Mouse (Mus musculus) forebrain, embryonic 12.5 days (tissue): ENCODE measurements around the gene Sp7. TPM values are rescaled to one million over a fixed set of nuclear protein-coding genes. Genes with fewer than 3 reads are reported as not detected.

Source experiments
- ATAC-seq: fragments of 200-750 bp; cut with Nextera tagmentation; 2 replicates; pipeline ENCODE4 v1.8.0; 2017; ENCODE audit warnings: moderate TSS enrichment; ENCODE audit not compliant: low FRiP score
- H3K27ac ChIP-seq: fragments of 300-500 bp; sonication (generic); 2 replicates; pipeline ENCODE4 v1.5.1; 2016; ENCODE audit warnings: mild to moderate bottlenecking
- H3K27me3 ChIP-seq: fragments of 300-500 bp; sonication (generic); 2 replicates; pipeline ENCODE4 v1.6.1; 2016; ENCODE audit warnings: mild to moderate bottlenecking
- H3K36me3 ChIP-seq: fragments of 300-500 bp; sonication (generic); replicated peaks from 2 replicates; pipeline ENCODE4 v1.6.1; 2016; ENCODE audit warnings: mild to moderate bottlenecking
- H3K4me1 ChIP-seq: fragments of 300-500 bp; sonication (generic); 2 replicates; pipeline ENCODE4 v1.6.1; 2016
- H3K4me2 ChIP-seq: fragments of 300-500 bp; sonication (generic); 2 replicates; pipeline ENCODE4 v1.6.1; 2016; ENCODE audit warnings: mild to moderate bottlenecking, moderate library complexity
- H3K4me3 ChIP-seq: fragments of 300-500 bp; sonication (generic); replicated peaks from 2 replicates; pipeline ENCODE4 v1.5.1; 2016; ENCODE audit warnings: mild to moderate bottlenecking
- H3K9ac ChIP-seq: fragments of 300-500 bp; sonication (generic); 2 replicates; pipeline ENCODE4 v1.6.1; 2016; ENCODE audit warnings: mild to moderate bottlenecking
- H3K9me3 ChIP-seq: fragments of 300-500 bp; sonication (generic); 2 replicates; pipeline ENCODE4 v1.6.1; 2016
- WGBS: fragments of 180-500 bp; shearing (Covaris S2); methylation state at CpG from one replicate; pipeline ENCODE4 v1.1.7; 2016; 5-methylcytosine and 5-hydroxymethylcytosine counted together
- polyA plus RNA-seq: library from polyadenylated mRNA; unstranded; fragments of >200 nt; fragmentation: Nextera tagmentation; extraction: Ambion mirVana; gene quantifications from 2 replicates; pipeline ENCODE4 v1.2.1, GENCODE M21; 2016

The Sp7 gene
- polyA plus RNA-seq, 1 experiment from 2014 or later: 0.32 TPM

DNA sequence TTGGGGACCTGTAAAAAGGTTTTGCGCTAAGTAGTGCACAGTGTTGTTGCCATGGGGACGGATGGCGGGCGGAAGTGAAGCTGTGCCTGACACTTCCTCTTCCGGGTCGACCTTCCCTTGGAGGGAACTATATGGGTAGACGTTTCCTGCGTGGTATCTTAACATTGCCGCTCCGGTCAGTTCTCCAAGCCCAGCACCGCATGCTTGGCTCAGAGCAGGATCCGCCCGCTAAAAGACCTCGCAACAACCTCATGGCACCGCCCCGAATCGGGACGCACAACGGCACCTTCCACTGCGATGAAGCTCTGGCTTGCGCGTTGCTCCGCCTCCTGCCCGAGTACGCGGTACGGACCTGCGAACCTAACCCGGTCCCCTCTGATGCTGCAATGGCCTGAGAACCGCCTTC is 35.4 kb downstream of the Sp7 start, which contains the start of gene Myg1:
TSS of gene Myg1 (plus strand) at position 100 of the 406 bp plus-strand sequence.
- Histone ChIP-seq H3K4me1 (peaks cover 30% of the 10 kb centered on the region), H3K27ac (peak within 1 kb of the TSS; percentile 59), H3K9ac (peak within 1 kb of the TSS; percentile 77), H3K9me3 (no peaks in the 10 kb centered on the region), H3K36me3 (peaks cover 70% of the 10 kb centered on the region), H3K4me2 (peak within 1 kb of the TSS; percentile 79), H3K27me3 (no peaks in the 10 kb centered on the region), H3K4me3 (peak within 1 kb of the TSS; percentile 66)
- peak; percentile 94 for ATAC-seq
- under 1% methylated on average over 30 of the region's 30 CpGs for WGBS

DNA sequence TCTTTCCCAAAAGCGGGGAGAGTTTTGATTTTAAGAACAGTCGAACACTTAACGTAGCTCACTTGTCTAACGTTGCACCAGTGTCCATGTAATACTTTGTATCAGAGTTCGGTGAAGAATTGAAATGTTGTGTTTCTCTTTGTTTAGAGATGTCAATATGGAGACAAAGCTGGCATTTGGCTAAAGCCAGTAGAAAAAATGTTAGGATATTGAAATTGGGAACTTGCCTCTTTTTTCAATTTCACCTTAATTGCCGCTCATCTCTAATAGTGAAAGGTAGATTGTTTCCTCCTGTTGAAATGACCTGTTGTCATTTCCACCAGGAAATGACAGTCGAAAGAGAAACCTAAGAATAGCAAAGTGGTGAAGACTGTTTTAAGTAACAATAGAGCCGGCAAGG is 40.1 kb downstream of the Sp7 start:
- H3K9me3 ChIP-seq: no peaks in the 10 kb centered on the region
- peak overlapping the region; percentile 83 for H3K4me3 ChIP-seq
- peak overlapping the region; percentile 75 for H3K4me2 ChIP-seq
- 70% methylated on average over 8 of the region's 8 CpGs for WGBS
- no peaks in the 10 kb centered on the region for H3K27me3 ChIP-seq
- peaks cover 55% of the 10 kb centered on the region for H3K36me3 ChIP-seq
- no peak overlapping the region for H3K27ac ChIP-seq
- no peak for ATAC-seq
- peaks cover 19% of the 10 kb centered on the region for H3K4me1 ChIP-seq
- H3K9ac ChIP-seq: peak overlapping the region; percentile 87

DNA sequence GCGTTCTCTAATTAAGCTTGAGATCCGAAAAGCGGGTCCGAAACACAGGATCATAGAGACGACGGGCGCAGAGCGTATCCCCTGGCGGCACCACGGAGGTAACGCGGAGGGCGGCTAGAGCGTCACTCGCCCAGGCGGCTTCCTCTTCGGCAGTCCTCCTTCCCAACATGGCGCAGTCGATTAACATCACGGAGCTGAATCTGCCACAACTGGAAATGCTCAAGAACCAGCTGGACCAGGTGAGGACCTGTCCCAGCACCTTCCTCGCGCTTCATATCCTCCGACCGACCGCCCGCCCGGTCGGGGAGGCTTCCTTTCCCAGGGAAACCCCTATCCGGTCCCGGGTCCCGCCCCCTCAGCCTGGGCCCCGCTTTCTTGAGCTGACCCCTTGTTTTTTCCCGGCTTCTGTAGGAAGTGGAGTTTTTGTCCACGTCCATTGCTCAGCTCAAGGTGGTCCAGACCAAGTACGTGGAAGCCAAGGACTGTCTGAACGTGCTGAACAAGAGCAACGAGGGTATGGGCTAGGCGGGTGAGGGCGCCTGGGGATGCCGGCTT is 40.9 kb downstream of the Sp7 start, which contains the start of gene Pfdn5:
TSS of gene Pfdn5 (plus strand) at position 95 of the 555 bp plus-strand sequence.
- Histone ChIP-seq H3K4me3 (peak within 1 kb of the TSS; percentile 83), H3K27me3 (no peaks in the 10 kb centered on the region), H3K9me3 (no peaks in the 10 kb centered on the region), H3K4me1 (peaks cover 14% of the 10 kb centered on the region), H3K9ac (peak within 1 kb of the TSS; percentile 87), H3K36me3 (peaks cover 62% of the 10 kb centered on the region), H3K4me2 (peak within 1 kb of the TSS; percentile 75), H3K27ac (peak within 1 kb of the TSS; percentile 68)
- peak; percentile 94 for ATAC-seq
- WGBS: under 1% methylated on average over 40 of the region's 40 CpGs

DNA sequence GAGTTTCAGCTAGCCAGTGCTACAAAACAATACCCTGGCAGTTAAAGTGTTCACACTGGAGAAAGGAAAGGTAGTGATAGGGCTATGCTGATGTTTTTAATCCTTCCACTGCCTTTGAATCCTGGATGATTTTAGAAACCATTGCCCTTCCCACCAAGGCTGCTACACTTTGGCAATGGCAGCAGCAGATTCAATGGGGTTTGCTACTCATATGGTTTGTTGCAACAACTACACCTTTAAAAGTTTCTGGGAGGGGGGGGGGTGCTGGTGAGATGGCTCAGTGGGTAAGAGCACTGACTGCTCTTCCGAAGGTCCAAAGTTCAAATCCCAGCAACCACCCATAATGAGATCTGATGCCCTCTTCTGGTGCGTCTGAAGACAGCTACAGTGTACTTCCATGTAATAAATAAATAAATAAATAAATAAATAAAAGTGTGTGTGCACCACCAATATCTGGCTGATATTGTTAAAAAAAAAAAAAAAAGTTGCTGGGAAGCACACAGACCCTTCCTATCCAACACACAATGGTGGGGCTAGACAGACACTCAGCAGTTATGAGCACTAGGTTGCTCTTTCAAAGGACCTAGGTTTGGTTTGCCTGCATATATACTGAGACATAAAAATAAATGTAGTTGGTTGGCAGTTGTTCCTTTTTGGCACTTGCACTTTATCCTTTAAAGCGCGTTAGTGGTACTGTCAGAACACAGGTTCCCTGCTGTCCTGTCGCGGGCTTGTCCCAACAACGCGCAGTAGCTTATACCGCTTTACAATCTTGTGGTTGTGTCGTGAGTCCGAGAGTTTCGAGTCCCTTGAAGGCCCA is 42.1 kb downstream of the Sp7 start:
- Histone ChIP-seq H3K9ac (no peak overlapping the region), H3K4me1 (peaks cover 13% of the 10 kb centered on the region), H3K36me3 (peaks cover 66% of the 10 kb centered on the region), H3K9me3 (no peaks in the 10 kb centered on the region), H3K4me2 (peak overlapping the region; percentile 75), H3K27me3 (no peaks in the 10 kb centered on the region), H3K27ac (no peak overlapping the region), H3K4me3 (no peak overlapping the region; the same call in 1 of the 2 replicates)
- whole genome bisulfite sequencing: 77% methylated on average over 12 of the region's 12 CpGs
- ATAC-seq: no peak

DNA sequence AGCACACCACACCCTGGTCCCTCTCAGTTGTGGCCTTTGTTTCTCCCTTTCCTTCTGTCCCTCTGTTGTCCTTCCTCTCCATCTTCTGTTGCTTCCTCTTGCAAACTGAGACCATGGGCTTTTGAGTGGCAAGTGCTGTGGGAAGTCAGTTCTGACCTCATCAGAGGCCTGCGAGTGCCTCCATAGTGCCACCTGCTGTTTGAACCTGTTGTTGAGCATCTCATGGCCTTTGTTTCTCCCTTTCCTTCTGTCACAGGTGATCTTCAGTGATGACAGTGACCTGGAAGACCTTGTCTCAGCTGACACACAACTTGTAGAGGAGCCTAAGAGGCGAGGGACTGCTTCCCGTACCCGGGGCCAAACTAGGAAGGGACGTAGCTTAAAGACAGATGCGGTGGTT is 50.7 kb downstream of the Sp7 start:
- H3K4me2 ChIP-seq: no peak overlapping the region
- no peaks in the 10 kb centered on the region for H3K9me3 ChIP-seq
- WGBS: 88% methylated on average over 6 of the region's 6 CpGs
- no peak overlapping the region for H3K9ac ChIP-seq
- no peaks in the 10 kb centered on the region for H3K4me1 ChIP-seq
- H3K36me3 ChIP-seq: peaks cover 92% of the 10 kb centered on the region
- H3K27ac ChIP-seq: no peak overlapping the region
- no peak overlapping the region for H3K4me3 ChIP-seq
- H3K27me3 ChIP-seq: no peaks in the 10 kb centered on the region
- no peak for ATAC-seq

DNA sequence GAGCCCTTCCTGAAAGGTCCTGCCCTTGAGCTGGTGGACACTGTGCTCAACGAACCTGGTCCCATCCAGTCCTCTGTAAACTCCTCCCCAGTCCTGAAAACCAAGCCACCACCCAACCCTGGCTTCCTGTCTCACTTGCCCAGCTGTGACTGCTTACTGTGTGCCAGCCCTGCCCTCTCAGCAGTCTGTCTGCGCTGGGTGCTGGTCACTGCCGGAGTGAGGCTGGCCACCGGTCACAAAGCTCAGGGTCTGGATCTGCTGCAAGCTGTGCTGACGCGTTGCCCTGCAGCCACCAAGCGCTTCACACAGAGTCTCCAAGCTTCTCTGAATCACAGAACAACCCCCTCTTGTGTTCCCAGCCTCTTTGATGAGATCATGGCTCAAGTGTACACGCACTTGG is 51.7 kb downstream of the Sp7 start:
- 94% methylated on average over 8 of the region's 8 CpGs for WGBS
- Histone ChIP-seq H3K27me3 (no peaks in the 10 kb centered on the region), H3K9ac (0 out of 2 replicates have a peak overlapping the region, but pooled peaks have one; percentile 7), H3K27ac (no peak overlapping the region), H3K4me1 (no peaks in the 10 kb centered on the region), H3K9me3 (no peaks in the 10 kb centered on the region), H3K4me3 (no peak overlapping the region), H3K36me3 (peaks cover 90% of the 10 kb centered on the region), H3K4me2 (no peak overlapping the region)
- no peak for ATAC-seq

DNA sequence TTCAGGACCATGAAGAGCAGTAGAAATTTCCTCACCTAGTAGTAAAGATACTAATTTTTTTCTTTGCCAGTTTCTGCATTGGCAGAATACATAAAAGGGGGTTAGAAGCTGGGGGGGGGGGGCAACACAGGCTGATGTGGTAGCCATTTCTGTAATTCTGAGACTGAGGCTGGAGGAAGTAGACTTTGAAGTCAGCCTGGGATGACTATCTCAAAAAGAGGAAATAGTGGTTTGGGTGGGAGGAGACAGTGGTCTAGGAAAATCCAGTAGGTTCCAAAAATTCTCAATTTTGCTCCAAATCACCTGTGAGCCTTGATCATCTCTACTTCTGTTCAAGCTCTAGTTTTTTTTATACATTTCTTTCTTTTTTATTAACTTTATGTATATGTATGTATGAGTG is 55.5 kb downstream of the Sp7 start:
- ATAC-seq: no peak
- H3K9ac ChIP-seq: no peak overlapping the region
- H3K4me1 ChIP-seq: no peaks in the 10 kb centered on the region
- H3K9me3 ChIP-seq: no peaks in the 10 kb centered on the region
- H3K27me3 ChIP-seq: no peaks in the 10 kb centered on the region
- H3K36me3 ChIP-seq: peaks cover 88% of the 10 kb centered on the region
- no peak overlapping the region for H3K4me2 ChIP-seq
- no peak overlapping the region for H3K4me3 ChIP-seq
- H3K27ac ChIP-seq: no peak overlapping the region

DNA sequence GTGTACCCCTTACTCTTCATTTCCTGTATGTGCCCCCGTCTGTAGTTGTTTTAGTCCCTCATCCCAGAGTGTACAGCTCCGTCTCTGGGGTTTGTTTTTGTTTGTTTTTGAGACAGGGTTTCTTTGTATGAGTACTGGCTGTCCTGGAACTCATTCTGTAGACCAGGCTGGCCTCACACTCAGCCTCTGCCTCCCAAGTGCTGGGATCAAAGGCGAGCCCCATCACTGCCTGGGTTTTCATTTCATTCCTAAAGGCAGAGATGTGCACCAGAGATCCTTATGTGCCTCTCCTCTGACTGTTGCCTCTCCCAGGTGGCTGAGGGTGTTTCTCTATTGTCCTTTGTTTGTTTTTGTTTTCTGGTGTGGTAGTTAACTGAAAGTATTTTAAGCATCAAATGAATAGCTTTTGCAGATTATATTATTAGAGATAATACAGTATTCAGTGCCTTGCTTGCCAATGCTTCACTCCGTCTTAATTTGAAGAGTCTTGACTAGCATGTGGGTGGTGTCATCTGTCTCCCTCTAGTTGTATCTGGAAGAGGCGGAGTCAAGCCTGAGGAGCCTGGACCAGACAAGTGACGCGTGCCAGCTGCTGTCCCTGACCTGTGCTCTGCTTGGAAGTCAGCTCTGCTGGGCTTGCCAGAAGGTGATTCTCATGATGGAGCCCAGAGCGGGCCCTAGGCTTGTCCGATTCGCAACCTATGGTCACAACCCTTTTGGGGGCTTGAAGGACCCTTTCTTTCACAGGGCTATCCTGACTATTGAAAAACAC is 56.7 kb downstream of the Sp7 start:
- no peak overlapping the region for H3K4me3 ChIP-seq
- H3K4me1 ChIP-seq: no peaks in the 10 kb centered on the region
- H3K27ac ChIP-seq: no peak overlapping the region
- 93% methylated on average over 10 of the region's 10 CpGs for WGBS
- H3K36me3 ChIP-seq: peaks cover 88% of the 10 kb centered on the region
- ATAC-seq: no peak
- H3K27me3 ChIP-seq: no peaks in the 10 kb centered on the region
- H3K9ac ChIP-seq: no peak overlapping the region
- no peak overlapping the region for H3K4me2 ChIP-seq
- no peaks in the 10 kb centered on the region for H3K9me3 ChIP-seq

DNA sequence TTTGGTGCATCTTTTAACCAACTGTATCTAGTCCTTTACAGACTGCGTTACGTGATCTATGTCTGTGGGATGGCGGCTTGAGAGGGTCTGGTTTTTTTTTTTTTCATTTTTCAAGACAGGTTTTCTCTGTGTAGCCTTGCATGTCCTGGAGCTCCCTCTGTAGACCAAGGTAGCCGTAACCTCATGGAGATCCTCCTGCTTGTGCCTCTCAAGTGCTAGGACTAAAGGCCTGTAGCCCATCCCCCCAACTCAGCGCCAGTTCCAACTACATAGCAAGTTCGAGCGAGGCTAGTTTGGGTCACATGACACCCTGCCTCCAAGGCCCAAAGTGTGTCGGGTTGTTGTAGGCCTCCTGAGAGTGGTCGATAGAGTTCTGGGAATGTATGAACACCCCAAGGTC is 58.3 kb downstream of the Sp7 start:
- 91% methylated on average over 9 of the region's 9 CpGs for WGBS
- no peak overlapping the region for H3K4me2 ChIP-seq
- H3K27me3 ChIP-seq: no peaks in the 10 kb centered on the region
- no peak overlapping the region for H3K27ac ChIP-seq
- peaks cover 87% of the 10 kb centered on the region for H3K36me3 ChIP-seq
- H3K4me1 ChIP-seq: no peaks in the 10 kb centered on the region
- no peak overlapping the region for H3K9ac ChIP-seq
- H3K4me3 ChIP-seq: no peak overlapping the region
- no peaks in the 10 kb centered on the region for H3K9me3 ChIP-seq
- ATAC-seq: no peak

Other genes with a start within 250 kb of the Sp7 start
- gene Spryd3, start 230.9 kb downstream of the Sp7 start, polyA plus RNA-seq: 19.1 and 19.6 TPM in 2 replicates
- gene Igfbp6, start 222.8 kb downstream of the Sp7 start, polyA plus RNA-seq: 0.24 and 0.79 TPM in 2 replicates
- 0.08 TPM in 1 of 2 replicates, not detected in the other for gene Soat2, start 216.7 kb downstream of the Sp7 start, polyA plus RNA-seq
- 127 and 132 TPM in 2 replicates for gene Zfp740, start 163.9 kb downstream of the Sp7 start, polyA plus RNA-seq
- 46.2 and 51.8 TPM in 2 replicates for gene Csad, start 162.5 kb downstream of the Sp7 start, polyA plus RNA-seq
- gene Itgb7, start 135.2 kb downstream of the Sp7 start, polyA plus RNA-seq: 0.65 and 0.88 TPM in 2 replicates
- 13.1 and 16.7 TPM in 2 replicates for gene Rarg, start 109.7 kb downstream of the Sp7 start, polyA plus RNA-seq
- gene Gm9918, start 96.6 kb downstream of the Sp7 start, polyA plus RNA-seq: 0.09 and 0.17 TPM in 2 replicates
- gene Mfsd5, start 87.7 kb downstream of the Sp7 start, polyA plus RNA-seq: 48.9 and 50.5 TPM in 2 replicates
- 36.9 and 42.3 TPM in 2 replicates for gene Espl1, start 70.9 kb downstream of the Sp7 start, polyA plus RNA-seq
- gene Pfdn5, start 41.1 kb downstream of the Sp7 start, polyA plus RNA-seq: 352 and 355 TPM in 2 replicates
- gene Myg1, start 35.5 kb downstream of the Sp7 start, polyA plus RNA-seq: 105 and 110 TPM in 2 replicates
- gene Aaas, start 16.4 kb downstream of the Sp7 start, polyA plus RNA-seq: 75.0 and 78.2 TPM in 2 replicates
- gene Sp1, start 39.0 kb upstream of the Sp7 start, polyA plus RNA-seq: 10.8 and 11.2 TPM in 2 replicates
- 0.22 TPM in 2 replicates for gene Amhr2, start 78.2 kb upstream of the Sp7 start, polyA plus RNA-seq
- 82.9 and 86.9 TPM in 2 replicates for gene Prr13, start 91.8 kb upstream of the Sp7 start, polyA plus RNA-seq
- 191 and 192 TPM in 2 replicates for gene Pcbp2, start 103.4 kb upstream of the Sp7 start, polyA plus RNA-seq
- 3.9 and 7.9 TPM in 2 replicates for gene Gm10337, start 136.5 kb upstream of the Sp7 start, polyA plus RNA-seq
- 39.4 and 40.1 TPM in 2 replicates for gene Map3k12, start 149.9 kb upstream of the Sp7 start, polyA plus RNA-seq
- 91.9 and 93.5 TPM in 2 replicates for gene Tarbp2, start 151.0 kb upstream of the Sp7 start, polyA plus RNA-seq
- 2.7 and 2.9 TPM in 2 replicates for gene Npff, start 157.8 kb upstream of the Sp7 start, polyA plus RNA-seq